Mouse (Mus musculus) limb, embryonic 12.5 days (tissue): ENCODE measurements around the gene Acer3. TPM values are rescaled to one million over a fixed set of nuclear protein-coding genes. Genes with fewer than 3 reads are reported as not detected.
A peak's percentile ranks its signal among the peaks of the same experiment; 100 is the strongest.

Experiments
- ATAC-seq: fragments of 200-750 bp; cut with Nextera tagmentation; 2 replicates; pipeline ENCODE4 v1.8.0; 2017; ENCODE audit warnings: low read depth, moderate TSS enrichment; ENCODE audit not compliant: insufficient number of reproducible peaks, insufficient read depth, low FRiP score, low TSS enrichment
- H3K27ac ChIP-seq: fragments of 300-500 bp; sonication (generic); 2 replicates; pipeline ENCODE4 v1.5.1; 2016; ENCODE audit warnings: mild to moderate bottlenecking, moderate library complexity
- H3K27me3 ChIP-seq: fragments of 300-500 bp; sonication (generic); 2 replicates; pipeline ENCODE4 v1.6.1; 2016; ENCODE audit warnings: mild to moderate bottlenecking, moderate library complexity
- H3K36me3 ChIP-seq: fragments of 300-500 bp; sonication (generic); 2 replicates; pipeline ENCODE4 v1.6.1; 2016; ENCODE audit warnings: mild to moderate bottlenecking, moderate library complexity
- H3K4me1 ChIP-seq: fragments of 300-500 bp; sonication (generic); replicated peaks from 2 replicates; pipeline ENCODE4 v1.6.1; 2016
- H3K4me2 ChIP-seq: fragments of 300-500 bp; sonication (generic); 2 replicates; pipeline ENCODE4 v1.6.1; 2016; ENCODE audit warnings: mild to moderate bottlenecking, moderate library complexity
- H3K4me3 ChIP-seq: fragments of 300-500 bp; sonication (generic); replicated peaks from 2 replicates; pipeline ENCODE4 v1.5.1; 2016; ENCODE audit warnings: mild to moderate bottlenecking
- H3K9ac ChIP-seq: fragments of 300-500 bp; sonication (generic); replicated peaks from 2 replicates; pipeline ENCODE4 v1.6.1; 2016; ENCODE audit warnings: mild to moderate bottlenecking, moderate library complexity
- H3K9me3 ChIP-seq: fragments of 300-500 bp; sonication (generic); 2 replicates; pipeline ENCODE4 v1.6.1; 2016; ENCODE audit warnings: mild to moderate bottlenecking, moderate library complexity
- WGBS: fragments of 180-500 bp; shearing (Covaris S2); methylation state at CpG from one replicate; pipeline ENCODE4 v1.1.7; 2016; 5-methylcytosine and 5-hydroxymethylcytosine counted together
- polyA plus RNA-seq: library from polyadenylated mRNA; unstranded; fragments of >200 nt; fragmentation: Nextera tagmentation; extraction: Ambion mirVana; gene quantifications from 2 replicates; pipeline ENCODE4 v1.2.1, GENCODE M21; 2016

Acer3 gene
- polyA plus RNA-seq, 1 experiment from 2014 or later = 25.4 TPM

DNA sequence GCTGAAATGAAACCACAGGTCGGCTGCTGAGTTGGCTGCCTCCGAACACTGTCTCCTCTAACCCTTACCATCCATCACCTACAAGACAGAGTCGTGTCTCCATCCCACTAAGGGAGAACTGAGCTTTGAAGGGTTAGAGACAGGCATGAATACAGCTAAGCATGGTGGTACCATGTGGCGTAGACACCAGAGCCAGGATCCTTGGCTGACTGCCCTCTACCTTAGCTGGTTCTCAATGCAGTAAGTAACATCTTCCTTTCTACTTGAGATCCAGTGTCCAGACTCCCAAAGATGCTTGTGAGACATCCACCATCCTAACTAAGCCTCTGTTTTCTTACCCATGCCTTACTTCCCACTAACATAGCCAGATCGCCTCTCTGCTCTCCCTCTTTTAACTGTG, 32.6 kb upstream of the Acer3 start:
- H3K4me1 ChIP-seq = peaks cover 66% of the 10 kb centered on the region
- no peaks in the 10 kb centered on the region for H3K27me3 ChIP-seq
- no peak overlapping the region; the same call in 1 of the 2 replicates for H3K4me2 ChIP-seq
- 82% methylated on average over 5 of the region's 5 CpGs for WGBS
- H3K27ac ChIP-seq = peak overlapping the region; percentile 92
- peaks cover 41% of the 10 kb centered on the region for H3K36me3 ChIP-seq
- no peak for ATAC-seq
- no peak overlapping the region for H3K9ac ChIP-seq
- no peak overlapping the region for H3K4me3 ChIP-seq
- H3K9me3 ChIP-seq = no peaks in the 10 kb centered on the region

- no peak for ATAC-seq
- Histone ChIP-seq H3K4me3 (no peak overlapping the region), H3K4me1 (peaks cover 45% of the 10 kb centered on the region), H3K27me3 (no peaks in the 10 kb centered on the region), H3K27ac (no peak overlapping the region), H3K36me3 (peaks cover 37% of the 10 kb centered on the region), H3K9ac (no peak overlapping the region), H3K4me2 (no peak overlapping the region), H3K9me3 (no peaks in the 10 kb centered on the region)
- 93% methylated on average over 3 of the region's 3 CpGs for WGBS
Observed at GRCm38 (mm10) chr7:98351523-98351922, 30.5 kb upstream of the Acer3 start.

DNA sequence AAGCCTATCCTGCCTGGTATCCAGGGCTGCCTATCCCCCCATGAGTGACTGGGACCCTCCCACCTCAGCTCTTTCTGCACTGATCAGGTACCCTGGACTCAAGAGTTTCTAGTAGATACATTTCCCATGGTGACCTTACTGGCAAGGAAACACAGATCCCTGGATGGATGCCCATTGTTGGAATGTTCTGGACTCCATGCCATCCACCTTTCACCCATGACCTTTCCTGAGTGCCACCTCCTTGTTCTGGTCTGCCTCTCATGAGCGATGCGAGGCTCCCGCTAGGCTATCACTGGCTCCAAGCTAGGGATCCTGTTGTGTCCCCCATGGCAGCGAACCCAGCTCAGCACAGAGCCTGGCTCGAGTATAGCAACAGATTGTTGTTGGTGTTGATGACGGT, 28.8 kb upstream of the Acer3 start:
- Histone ChIP-seq H3K4me2 (no peak overlapping the region), H3K4me3 (no peak overlapping the region), H3K9ac (no peak overlapping the region), H3K36me3 (peaks cover 37% of the 10 kb centered on the region), H3K27ac (0 out of 2 replicates have a peak overlapping the region, but pooled peaks have one; percentile 29), H3K4me1 (peaks cover 28% of the 10 kb centered on the region), H3K27me3 (no peaks in the 10 kb centered on the region), H3K9me3 (no peaks in the 10 kb centered on the region)
- 95% methylated on average over 6 of the region's 6 CpGs for WGBS
- ATAC-seq = no peak

- H3K9ac ChIP-seq = no peak overlapping the region
- no peaks in the 10 kb centered on the region for H3K27me3 ChIP-seq
- H3K4me3 ChIP-seq = no peak overlapping the region
- WGBS = 21% methylated on average over 5 of the region's 5 CpGs
- H3K36me3 ChIP-seq = peaks cover 37% of the 10 kb centered on the region
- no peak overlapping the region for H3K4me2 ChIP-seq
- peaks cover 21% of the 10 kb centered on the region for H3K4me1 ChIP-seq
- no peaks in the 10 kb centered on the region for H3K9me3 ChIP-seq
- no peak overlapping the region for H3K27ac ChIP-seq
- ATAC-seq = no peak
Observed at GRCm38 (mm10) chr7:98349096-98349495, 28.1 kb upstream of the Acer3 start.

DNA sequence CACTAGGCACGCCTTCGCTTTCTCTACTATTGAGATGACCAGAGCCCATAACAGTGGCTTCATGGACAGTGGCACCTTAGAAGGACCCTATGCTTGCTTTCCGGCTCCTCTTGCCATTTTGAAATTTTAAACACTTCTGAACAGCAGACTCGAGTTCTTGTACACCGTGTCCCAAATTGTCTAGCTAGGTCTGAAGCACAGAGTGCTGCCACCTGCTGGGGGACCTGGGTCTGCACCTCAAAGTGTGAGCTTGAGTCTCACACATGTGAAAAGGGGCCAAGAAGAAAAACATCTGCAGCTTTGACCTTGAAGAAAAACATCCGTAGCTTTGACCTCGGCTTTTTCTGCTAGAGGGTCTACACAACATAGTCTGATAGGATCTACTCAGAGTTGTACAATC, 27.0 kb upstream of the Acer3 start:
- no peak overlapping the region for H3K4me3 ChIP-seq
- H3K27me3 ChIP-seq = peaks cover 4% of the 10 kb centered on the region; the same call in 1 of the 2 replicates
- WGBS = 63% methylated on average over 7 of the region's 7 CpGs
- no peak for ATAC-seq
- no peak overlapping the region for H3K9ac ChIP-seq
- no peak overlapping the region for H3K27ac ChIP-seq
- H3K9me3 ChIP-seq = no peaks in the 10 kb centered on the region
- H3K4me2 ChIP-seq = no peak overlapping the region
- H3K36me3 ChIP-seq = peaks cover 37% of the 10 kb centered on the region
- H3K4me1 ChIP-seq = peaks cover 10% of the 10 kb centered on the region

DNA sequence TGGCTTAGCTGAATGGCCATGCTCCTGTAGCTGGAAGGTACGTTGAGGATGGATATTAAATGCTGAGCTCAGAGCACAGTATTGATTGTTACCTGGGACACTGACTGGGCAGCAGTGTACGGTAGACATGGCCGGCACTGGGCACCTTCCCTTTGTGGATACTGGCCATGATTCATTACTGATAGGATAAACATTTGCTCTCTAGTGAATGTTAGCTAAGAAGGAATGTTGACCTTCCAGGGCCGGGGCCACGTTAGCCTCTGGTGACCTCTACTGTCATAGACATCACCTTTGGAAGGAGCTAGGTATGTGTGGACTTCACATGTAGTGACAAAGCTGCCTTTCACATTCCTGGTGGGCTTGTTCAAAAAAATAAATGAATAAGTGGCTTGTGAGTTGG, 26.5 kb upstream of the Acer3 start:
- no peak overlapping the region for H3K4me2 ChIP-seq
- H3K36me3 ChIP-seq = peaks cover 31% of the 10 kb centered on the region
- no peak overlapping the region for H3K27ac ChIP-seq
- H3K4me3 ChIP-seq = no peak overlapping the region
- H3K27me3 ChIP-seq = peaks cover 7% of the 10 kb centered on the region; the same call in 1 of the 2 replicates
- ATAC-seq = no peak
- H3K4me1 ChIP-seq = peaks cover 5% of the 10 kb centered on the region
- H3K9me3 ChIP-seq = no peaks in the 10 kb centered on the region
- no peak overlapping the region for H3K9ac ChIP-seq
- 83% methylated on average over 5 of the region's 5 CpGs for WGBS

DNA sequence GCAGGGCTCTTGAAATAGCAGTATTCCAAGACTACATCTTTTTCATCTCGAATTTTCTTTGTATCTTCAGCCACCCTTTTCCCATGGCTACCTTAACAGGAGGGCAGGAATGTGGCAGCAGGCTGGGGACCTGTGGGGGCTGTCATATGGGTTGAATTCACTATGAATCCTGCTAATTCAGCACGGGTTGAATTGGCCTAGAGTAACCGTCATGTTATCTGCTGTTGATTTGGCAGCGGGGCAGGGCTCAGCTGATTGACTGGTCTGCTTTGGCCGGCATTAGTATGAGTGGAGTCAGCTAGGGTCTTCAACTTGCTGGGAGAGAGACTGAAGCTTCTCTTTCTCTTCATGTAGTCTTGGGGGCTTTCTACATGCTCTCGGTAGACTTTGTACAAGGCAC, 24.0 kb upstream of the Acer3 start:
- Histone ChIP-seq H3K9ac (no peak overlapping the region), H3K27me3 (peaks cover 10% of the 10 kb centered on the region; the same call in 1 of the 2 replicates), H3K4me1 (no peaks in the 10 kb centered on the region; the same call in 1 of the 2 replicates), H3K4me2 (no peak overlapping the region), H3K4me3 (no peak overlapping the region), H3K36me3 (peaks cover 8% of the 10 kb centered on the region), H3K27ac (no peak overlapping the region), H3K9me3 (no peaks in the 10 kb centered on the region)
- no peak for ATAC-seq
- WGBS = 52% methylated on average over 6 of the region's 6 CpGs

DNA sequence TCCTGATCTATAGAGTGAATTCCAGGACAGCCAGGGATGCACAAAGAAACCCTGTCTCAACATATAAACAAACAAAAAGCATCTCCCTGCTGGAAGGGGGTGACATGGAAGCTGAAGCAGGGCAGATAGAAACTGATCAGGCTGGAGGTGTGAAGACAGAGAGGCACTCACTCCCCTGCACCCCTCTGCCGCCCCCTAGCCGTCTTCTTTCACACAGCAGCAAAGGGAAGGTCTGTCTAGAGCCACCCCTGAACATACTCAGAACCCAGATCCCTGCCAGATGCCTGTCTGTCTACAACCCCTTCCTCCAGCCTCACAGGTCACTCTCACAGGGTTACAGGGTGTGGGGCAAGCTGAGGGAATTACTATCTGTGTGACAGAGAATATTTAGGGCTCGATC, 23.4 kb upstream of the Acer3 start:
- ATAC-seq = no peak
- WGBS = 20% methylated on average over 3 of the region's 3 CpGs
- no peak overlapping the region for H3K9ac ChIP-seq
- H3K36me3 ChIP-seq = 0 out of 2 replicates have a peak, but pooled peaks cover 2% of the 10 kb centered on the region
- H3K9me3 ChIP-seq = no peaks in the 10 kb centered on the region
- peaks cover 10% of the 10 kb centered on the region; the same call in 1 of the 2 replicates for H3K27me3 ChIP-seq
- no peak overlapping the region for H3K4me3 ChIP-seq
- no peak overlapping the region for H3K27ac ChIP-seq
- no peak overlapping the region for H3K4me2 ChIP-seq
- no peaks in the 10 kb centered on the region; the same call in 1 of the 2 replicates for H3K4me1 ChIP-seq

- no peaks in the 10 kb centered on the region for H3K4me1 ChIP-seq
- H3K9me3 ChIP-seq = no peaks in the 10 kb centered on the region
- H3K4me3 ChIP-seq = no peak overlapping the region
- no peak overlapping the region for H3K4me2 ChIP-seq
- ATAC-seq = no peak
- peaks cover 10% of the 10 kb centered on the region; the same call in 1 of the 2 replicates for H3K27me3 ChIP-seq
- 68% methylated on average over 3 of the region's 3 CpGs for WGBS
- no peaks in the 10 kb centered on the region for H3K36me3 ChIP-seq
- no peak overlapping the region for H3K9ac ChIP-seq
- H3K27ac ChIP-seq = no peak overlapping the region
Observed at GRCm38 (mm10) chr7:98342249-98342648, 21.2 kb upstream of the Acer3 start.

- H3K27ac ChIP-seq = no peak overlapping the region
- 4% methylated on average over 13 of the region's 13 CpGs for WGBS
- peak overlapping the region; percentile 55 for H3K4me2 ChIP-seq
- ATAC-seq = 0 out of 2 replicates have a peak, but pooled peaks have one; percentile 35
- no peaks in the 10 kb centered on the region for H3K9me3 ChIP-seq
- H3K4me1 ChIP-seq = no peaks in the 10 kb centered on the region
- peaks cover 10% of the 10 kb centered on the region; the same call in 1 of the 2 replicates for H3K27me3 ChIP-seq
- H3K9ac ChIP-seq = peak overlapping the region; percentile 47
- peak overlapping the region; percentile 31 for H3K4me3 ChIP-seq
- H3K36me3 ChIP-seq = no peaks in the 10 kb centered on the region
Observed at GRCm38 (mm10) chr7:98341475-98341874, 20.5 kb upstream of the Acer3 start.

DNA sequence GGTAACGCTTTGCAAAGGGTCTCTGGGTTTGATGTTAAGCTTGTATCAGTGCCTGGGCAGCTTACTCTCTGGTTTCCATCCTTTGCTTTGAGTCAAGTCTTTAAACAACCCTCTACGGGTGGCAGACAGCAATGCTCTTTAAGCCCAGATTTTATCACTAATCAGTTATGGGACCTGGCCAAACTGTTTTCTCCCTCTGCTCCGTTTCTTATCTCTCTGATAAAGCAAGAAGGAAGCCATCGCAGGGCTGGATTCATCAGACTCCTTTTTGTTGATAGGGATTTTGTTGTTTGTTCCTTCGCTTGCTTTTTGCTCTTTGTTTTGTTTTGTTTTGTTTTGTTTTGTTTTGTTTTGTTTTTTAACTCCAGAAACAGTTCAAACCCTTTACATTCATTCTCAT, 19.3 kb upstream of the Acer3 start:
- Histone ChIP-seq H3K4me2 (no peak overlapping the region), H3K36me3 (no peaks in the 10 kb centered on the region), H3K9ac (no peak overlapping the region), H3K4me1 (no peaks in the 10 kb centered on the region), H3K27ac (no peak overlapping the region), H3K4me3 (no peak overlapping the region), H3K9me3 (no peaks in the 10 kb centered on the region), H3K27me3 (peaks cover 10% of the 10 kb centered on the region; the same call in 1 of the 2 replicates)
- no peak for ATAC-seq
- 68% methylated on average over 5 of the region's 5 CpGs for WGBS

DNA sequence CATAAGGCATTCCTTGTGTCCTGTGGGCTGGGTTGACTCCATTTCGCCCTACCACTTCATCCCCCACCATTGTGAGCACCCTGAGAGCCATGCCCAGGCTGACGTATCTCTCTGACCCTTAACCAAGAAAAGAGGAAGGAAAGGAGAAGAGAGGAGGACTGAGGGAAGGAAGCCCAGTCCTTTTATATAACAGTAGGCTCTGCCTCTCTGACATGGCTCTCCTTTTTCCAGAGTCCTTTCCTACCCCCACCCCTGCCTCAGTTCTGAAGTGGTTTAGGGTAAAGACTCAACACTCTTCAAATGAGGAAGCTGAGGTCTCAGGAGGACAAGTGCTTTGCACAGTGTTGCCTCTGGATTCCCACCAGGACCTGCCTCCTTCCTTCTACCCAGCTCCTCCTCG, 13.0 kb upstream of the Acer3 start:
- Histone ChIP-seq H3K9me3 (no peaks in the 10 kb centered on the region), H3K27me3 (no peaks in the 10 kb centered on the region), H3K27ac (no peak overlapping the region), H3K9ac (no peak overlapping the region), H3K4me1 (no peaks in the 10 kb centered on the region), H3K4me2 (no peak overlapping the region), H3K4me3 (no peak overlapping the region), H3K36me3 (no peaks in the 10 kb centered on the region)
- no peak for ATAC-seq
- WGBS = 83% methylated on average over 3 of the region's 3 CpGs
